Comparison of ENCODE assay signal across 8 mouse cellular contexts in the genomic region with DNA sequence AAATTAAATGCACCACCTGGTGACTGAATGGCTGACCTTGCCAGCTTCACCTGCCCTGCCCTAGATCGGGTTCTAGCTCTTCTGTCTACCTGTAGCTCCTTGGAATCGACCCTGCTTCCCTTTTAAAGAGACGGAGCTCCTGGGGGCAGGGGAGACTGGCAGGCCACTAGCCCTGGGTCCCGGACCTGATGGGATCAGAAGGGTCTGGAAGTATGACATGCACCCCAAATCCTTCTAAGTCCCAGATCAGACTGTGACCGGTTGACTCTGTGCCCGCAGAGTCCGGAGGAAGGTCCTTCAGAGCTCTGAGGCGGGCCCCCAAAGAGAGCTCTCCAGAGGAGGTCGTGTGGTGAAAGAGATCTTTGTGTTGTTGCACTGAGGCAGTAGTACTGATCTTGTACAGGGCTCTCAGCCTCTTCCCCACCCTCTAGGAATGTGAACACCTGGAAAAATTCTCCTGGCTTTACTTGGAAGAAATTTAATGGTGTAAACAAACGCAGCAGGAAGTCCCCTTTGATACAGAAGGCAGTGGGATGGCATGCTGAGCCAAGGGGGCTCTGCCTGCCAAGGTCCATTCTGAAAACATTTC.
DNase-seq lines count a peak whose midpoint lies in the region; ATAC-seq and TF ChIP-seq lines count a peak whose summit lies in the region.

No protein-coding gene starts in this region.

- H3K4me2 ChIP-seq in lung, embryonic 14.5 days, result peak overlapping the region; percentile 67
- H3K4me2 ChIP-seq in forebrain, postnatal 0 days (ENCODE audit: low read depth), result peak overlapping the region; percentile 60
- H3K4me2 ChIP-seq in liver, embryonic 12.5 days, result peak overlapping the region; percentile 58
- H3K4me2 ChIP-seq in stomach, embryonic 16.5 days (ENCODE audit: low read depth, low read length), result peak overlapping the region; percentile 58

- no peaks in the 10 kb centered on the region for H3K36me3 ChIP-seq in lung, embryonic 14.5 days (ENCODE audit: insufficient read depth)
- no peaks in the 10 kb centered on the region for H3K36me3 ChIP-seq in forebrain, postnatal 0 days (ENCODE audit: insufficient read depth)
- no peaks in the 10 kb centered on the region for H3K36me3 ChIP-seq in liver, embryonic 12.5 days
- H3K36me3 ChIP-seq in stomach, embryonic 16.5 days (ENCODE audit: control insufficient read depth, insufficient read depth, low read length), result no peaks in the 10 kb centered on the region

- no peak for TF ChIP-seq POLR2A in lung, adult 2 months (IDR thresholded peaks at IDR 0.05; ENCODE audit: borderline replicate concordance, extremely low read depth, low read depth, low read length)

- peak; percentile 70 for ATAC-seq in lung, embryonic 14.5 days (ENCODE audit: insufficient read depth)
- no peak for ATAC-seq in forebrain, postnatal 0 days
- ATAC-seq in liver, embryonic 12.5 days, result no peak
- peak; percentile 15; the same call in 1 of the 2 replicates for ATAC-seq in stomach, embryonic 16.5 days (ENCODE audit: insufficient read depth, low FRiP score)

- DNase-seq in lung, embryonic 14.5 days, result peak; percentile 53
- no peak for DNase-seq in lung, adult 2 months
- no peak for DNase-seq in forebrain, postnatal 0 days
- no peak for DNase-seq in layer of hippocampus, adult 11-12 months (ENCODE audit: low spot score)
- DNase-seq in left cerebral cortex, adult 18-20 months (ENCODE audit: low spot score in 2 of 2), result no peak
- DNase-seq in frontal cortex, postnatal 14 days (ENCODE audit: low spot score in 2 of 2), result no peak

- 13% methylated on average over 10 of the region's 10 CpGs for WGBS in lung, embryonic 14.5 days
- 19% methylated on average over 10 of the region's 10 CpGs for WGBS in lung, adult 2 months
- 5% methylated on average over 10 of the region's 10 CpGs for WGBS in forebrain, postnatal 0 days
- WGBS in liver, embryonic 12.5 days (ENCODE audit: insufficient replicate concordance), result 17% methylated on average over 10 of the region's 10 CpGs
- 14% methylated on average over 10 of the region's 10 CpGs for WGBS in stomach, embryonic 16.5 days

- H3K27ac ChIP-seq in lung, embryonic 14.5 days (ENCODE audit: low read depth), result peak overlapping the region; percentile 78
- H3K27ac ChIP-seq in forebrain, postnatal 0 days (ENCODE audit: low read depth, low read length), result no peak overlapping the region
- H3K27ac ChIP-seq in liver, embryonic 12.5 days, result no peak overlapping the region
- peak overlapping the region; percentile 21; the same call in 1 of the 2 replicates for H3K27ac ChIP-seq in stomach, embryonic 16.5 days (ENCODE audit: low read length)

- no peak for TF ChIP-seq CTCF in lung, embryonic 14.5 days (IDR thresholded peaks at IDR 0.05; ENCODE audit: low read depth)
- TF ChIP-seq CTCF in lung, adult 2 months (IDR thresholded peaks at IDR 0.05; ENCODE audit: insufficient read depth, low read length), result no peak
- no peak for TF ChIP-seq CTCF in forebrain, postnatal 0 days (IDR thresholded peaks at IDR 0.05; ENCODE audit: low read depth)

- no peaks in the 10 kb centered on the region for H3K9me3 ChIP-seq in lung, embryonic 14.5 days (ENCODE audit: low read depth, low read length)
- no peaks in the 10 kb centered on the region for H3K9me3 ChIP-seq in forebrain, postnatal 0 days (ENCODE audit: low read length)
- no peaks in the 10 kb centered on the region for H3K9me3 ChIP-seq in liver, embryonic 12.5 days (replicated peaks)
- no peaks in the 10 kb centered on the region for H3K9me3 ChIP-seq in stomach, embryonic 16.5 days (replicated peaks; ENCODE audit: control insufficient read depth, low read length)

- peak overlapping the region; percentile 20 for H3K4me3 ChIP-seq in lung, embryonic 14.5 days (ENCODE audit: low read depth, low read length)
- no peak overlapping the region for H3K4me3 ChIP-seq in lung, adult 2 months (replicated peaks; ENCODE audit: extremely low read depth, low read depth, low read length)
- peak overlapping the region; percentile 28 for H3K4me3 ChIP-seq in forebrain, postnatal 0 days (ENCODE audit: low read depth, low read length)
- no peak overlapping the region for H3K4me3 ChIP-seq in liver, embryonic 12.5 days
- peak overlapping the region; percentile 36 for H3K4me3 ChIP-seq in stomach, embryonic 16.5 days (replicated peaks; ENCODE audit: low read length)

- no peaks in the 10 kb centered on the region for H3K27me3 ChIP-seq in lung, embryonic 14.5 days (ENCODE audit: insufficient read depth, low read length)
- peaks cover 5% of the 10 kb centered on the region; the same call in 1 of the 2 replicates for H3K27me3 ChIP-seq in forebrain, postnatal 0 days (ENCODE audit: insufficient read depth, low read length)
- H3K27me3 ChIP-seq in liver, embryonic 12.5 days (replicated peaks), result peaks cover 25% of the 10 kb centered on the region
- H3K27me3 ChIP-seq in stomach, embryonic 16.5 days (ENCODE audit: control insufficient read depth, insufficient read depth, low read length), result no peaks in the 10 kb centered on the region

- peak overlapping the region; percentile 17; the same call in 1 of the 2 replicates for H3K9ac ChIP-seq in lung, embryonic 14.5 days
- no peak overlapping the region for H3K9ac ChIP-seq in forebrain, postnatal 0 days
- H3K9ac ChIP-seq in liver, embryonic 12.5 days, result no peak overlapping the region
- peak overlapping the region; percentile 57; the same call in 1 of the 2 replicates for H3K9ac ChIP-seq in stomach, embryonic 16.5 days (ENCODE audit: low read length)

- H3K4me1 ChIP-seq in lung, embryonic 14.5 days (ENCODE audit: insufficient read depth), result peaks cover 21% of the 10 kb centered on the region
- peaks cover 10% of the 10 kb centered on the region for H3K4me1 ChIP-seq in lung, adult 2 months (ENCODE audit: control insufficient read depth, insufficient read depth, low read length)
- no peaks in the 10 kb centered on the region; the same call in 1 of the 2 replicates for H3K4me1 ChIP-seq in forebrain, postnatal 0 days (ENCODE audit: insufficient read depth)
- H3K4me1 ChIP-seq in liver, embryonic 12.5 days, result peaks cover 22% of the 10 kb centered on the region
- peaks cover 24% of the 10 kb centered on the region for H3K4me1 ChIP-seq in stomach, embryonic 16.5 days (ENCODE audit: control insufficient read depth, insufficient read depth, low read length)

Comparison
In these comparisons a context has a peak if more than half of its experiments do, and no peak if none do; other contexts are left out.
1. H3K4me3 ChIP-seq: peak in lung, embryonic 14.5 days (single experiment), forebrain, postnatal 0 days (single experiment) and stomach, embryonic 16.5 days (single experiment); none in lung, adult 2 months (single experiment) and liver, embryonic 12.5 days (single experiment).
2. ATAC-seq: peak in lung, embryonic 14.5 days (single experiment) and stomach, embryonic 16.5 days (single experiment); none in forebrain, postnatal 0 days (single experiment) and liver, embryonic 12.5 days (single experiment).
3. H3K27ac ChIP-seq: peak in lung, embryonic 14.5 days (single experiment) and stomach, embryonic 16.5 days (single experiment); none in forebrain, postnatal 0 days (single experiment) and liver, embryonic 12.5 days (single experiment).
4. H3K9ac ChIP-seq: peak in lung, embryonic 14.5 days (single experiment) and stomach, embryonic 16.5 days (single experiment); none in forebrain, postnatal 0 days (single experiment) and liver, embryonic 12.5 days (single experiment).
5. Peak in every context shown above with its lines, with median percentiles within 50 percentile points of each other: H3K4me2 ChIP-seq.